Mouse (Mus musculus) liver, embryonic 12.5 days (tissue): ENCODE measurements around the gene Ssr1. TPM values are rescaled to one million over a fixed set of nuclear protein-coding genes. Genes with fewer than 3 reads are reported as not detected.
A peak's percentile ranks its signal among the peaks of the same experiment; 100 is the strongest.

ENCODE experiments used
- ATAC-seq: fragments of 200-750 bp; cut with Nextera tagmentation; 2 replicates; pipeline ENCODE4 v1.8.0; 2017; ENCODE audit warnings: moderate number of reproducible peaks, mild to moderate bottlenecking, moderate library complexity
- H3K27ac ChIP-seq: fragments of 300-500 bp; sonication (generic); 2 replicates; pipeline ENCODE4 v1.5.1; 2016; ENCODE audit warnings: mild to moderate bottlenecking
- H3K27me3 ChIP-seq: fragments of 300-500 bp; sonication (generic); replicated peaks from 2 replicates; pipeline ENCODE4 v1.6.1; 2016; ENCODE audit warnings: mild to moderate bottlenecking, moderate library complexity
- H3K36me3 ChIP-seq: fragments of 300-500 bp; sonication (generic); 2 replicates; pipeline ENCODE4 v1.6.1; 2016; ENCODE audit warnings: mild to moderate bottlenecking, moderate library complexity
- H3K4me1 ChIP-seq: fragments of 300-500 bp; sonication (generic); 2 replicates; pipeline ENCODE4 v1.6.1; 2016
- H3K4me2 ChIP-seq: fragments of 300-500 bp; sonication (generic); 2 replicates; pipeline ENCODE4 v1.6.1; 2016; ENCODE audit warnings: mild to moderate bottlenecking, moderate library complexity
- H3K4me3 ChIP-seq: fragments of 300-500 bp; sonication (generic); 2 replicates; pipeline ENCODE4 v1.5.1; 2016; ENCODE audit warnings: mild to moderate bottlenecking, moderate library complexity
- H3K9ac ChIP-seq: fragments of 300-500 bp; sonication (generic); 2 replicates; pipeline ENCODE4 v1.6.1; 2016; ENCODE audit warnings: mild to moderate bottlenecking, moderate library complexity
- H3K9me3 ChIP-seq: fragments of 300-500 bp; sonication (generic); replicated peaks from 2 replicates; pipeline ENCODE4 v1.6.1; 2016; ENCODE audit warnings: mild to moderate bottlenecking, moderate library complexity
- WGBS: fragments of 180-500 bp; shearing (Covaris S2); methylation state at CpG from one replicate; pipeline ENCODE4 v1.1.7; 2016; ENCODE audit not compliant: insufficient replicate concordance; 5-methylcytosine and 5-hydroxymethylcytosine counted together
- polyA plus RNA-seq: library from polyadenylated mRNA; unstranded; fragments of >200 nt; fragmentation: Nextera tagmentation; extraction: Ambion mirVana; gene quantifications from 2 replicates; pipeline ENCODE4 v1.2.1, GENCODE M21; 2016

The Ssr1 gene
- polyA plus RNA-seq, 1 experiment from 2014 or later, result 103 TPM

- Histone ChIP-seq H3K27ac (peak overlapping the region; percentile 86), H3K9ac (peak overlapping the region; percentile 71), H3K36me3 (no peaks in the 10 kb centered on the region), H3K4me3 (peak overlapping the region; percentile 58), H3K4me1 (peaks cover 79% of the 10 kb centered on the region), H3K9me3 (no peaks in the 10 kb centered on the region), H3K4me2 (peak overlapping the region; percentile 83), H3K27me3 (no peaks in the 10 kb centered on the region)
- WGBS, result 2% methylated on average over 12 of the region's 12 CpGs
- no peak for ATAC-seq
Observed at GRCm38 (mm10) chr13:37963354-37964007, 30.5 kb downstream of the Ssr1 start.

GRCm38 (mm10) chr13:37962541-37962940, 31.5 kb downstream of the Ssr1 start:
- WGBS, result 75% methylated on average over 9 of the region's 9 CpGs
- Histone ChIP-seq H3K27me3 (no peaks in the 10 kb centered on the region), H3K4me1 (peaks cover 86% of the 10 kb centered on the region), H3K4me3 (no peak overlapping the region), H3K9ac (no peak overlapping the region), H3K9me3 (no peaks in the 10 kb centered on the region), H3K4me2 (no peak overlapping the region), H3K36me3 (no peaks in the 10 kb centered on the region), H3K27ac (no peak overlapping the region)
- no peak for ATAC-seq

GRCm38 (mm10) chr13:37959936-37960335, 34.1 kb downstream of the Ssr1 start:
- H3K27ac ChIP-seq, result no peak overlapping the region
- no peak for ATAC-seq
- no peaks in the 10 kb centered on the region for H3K36me3 ChIP-seq
- H3K9ac ChIP-seq, result no peak overlapping the region
- H3K4me3 ChIP-seq, result no peak overlapping the region
- H3K9me3 ChIP-seq, result no peaks in the 10 kb centered on the region
- peaks cover 64% of the 10 kb centered on the region for H3K4me1 ChIP-seq
- no peaks in the 10 kb centered on the region for H3K27me3 ChIP-seq
- H3K4me2 ChIP-seq, result no peak overlapping the region
- 75% methylated on average over 7 of the region's 7 CpGs for WGBS

- Histone ChIP-seq H3K9ac (no peak overlapping the region), H3K27ac (peak overlapping the region; percentile 67), H3K9me3 (no peaks in the 10 kb centered on the region), H3K4me1 (peaks cover 61% of the 10 kb centered on the region), H3K36me3 (no peaks in the 10 kb centered on the region), H3K4me3 (no peak overlapping the region), H3K4me2 (peak overlapping the region; percentile 20; the same call in 1 of the 2 replicates), H3K27me3 (no peaks in the 10 kb centered on the region)
- WGBS, result 52% methylated on average over 15 of the region's 15 CpGs
- no peak for ATAC-seq
Observed at GRCm38 (mm10) chr13:37959239-37959907, 34.6 kb downstream of the Ssr1 start.

GRCm38 (mm10) chr13:37958498-37959238, 35.3 kb downstream of the Ssr1 start:
- H3K4me1 ChIP-seq, result peaks cover 57% of the 10 kb centered on the region
- H3K9ac ChIP-seq, result no peak overlapping the region
- no peak overlapping the region for H3K4me3 ChIP-seq
- no peaks in the 10 kb centered on the region for H3K27me3 ChIP-seq
- no peaks in the 10 kb centered on the region for H3K9me3 ChIP-seq
- H3K4me2 ChIP-seq, result peak overlapping the region; percentile 20; the same call in 1 of the 2 replicates
- peak overlapping the region; percentile 67 for H3K27ac ChIP-seq
- 52% methylated on average over 18 of the region's 18 CpGs for WGBS
- ATAC-seq, result peak; percentile 76
- no peaks in the 10 kb centered on the region for H3K36me3 ChIP-seq

- no peaks in the 10 kb centered on the region for H3K9me3 ChIP-seq
- no peaks in the 10 kb centered on the region for H3K27me3 ChIP-seq
- H3K9ac ChIP-seq, result no peak overlapping the region
- H3K4me2 ChIP-seq, result no peak overlapping the region
- H3K27ac ChIP-seq, result 0 out of 2 replicates have a peak overlapping the region, but pooled peaks have one; percentile 24
- no peak overlapping the region for H3K4me3 ChIP-seq
- 31% methylated on average over 1 of the region's 1 CpGs for WGBS
- H3K4me1 ChIP-seq, result peaks cover 22% of the 10 kb centered on the region
- peaks cover 25% of the 10 kb centered on the region for H3K36me3 ChIP-seq
- no peak for ATAC-seq
Observed at GRCm38 (mm10) chr13:37954318-37954717, 39.7 kb downstream of the Ssr1 start.

GRCm38 (mm10) chr13:37952981-37953380, 41.0 kb downstream of the Ssr1 start:
- H3K9ac ChIP-seq, result no peak overlapping the region
- ATAC-seq, result no peak
- H3K4me1 ChIP-seq, result peaks cover 8% of the 10 kb centered on the region
- H3K4me3 ChIP-seq, result no peak overlapping the region
- 62% methylated on average over 6 of the region's 6 CpGs for WGBS
- no peaks in the 10 kb centered on the region for H3K27me3 ChIP-seq
- no peak overlapping the region for H3K4me2 ChIP-seq
- H3K36me3 ChIP-seq, result peaks cover 39% of the 10 kb centered on the region
- no peak overlapping the region for H3K27ac ChIP-seq
- no peaks in the 10 kb centered on the region for H3K9me3 ChIP-seq

- Histone ChIP-seq H3K4me2 (no peak overlapping the region), H3K4me1 (peaks cover 27% of the 10 kb centered on the region), H3K36me3 (peaks cover 74% of the 10 kb centered on the region), H3K4me3 (no peak overlapping the region), H3K27me3 (no peaks in the 10 kb centered on the region), H3K27ac (no peak overlapping the region), H3K9ac (no peak overlapping the region), H3K9me3 (no peaks in the 10 kb centered on the region)
- WGBS, result 19% methylated on average over 6 of the region's 6 CpGs
- peak; percentile 26; the same call in 1 of the 2 replicates for ATAC-seq
Observed at GRCm38 (mm10) chr13:37946734-37947133, 47.3 kb downstream of the Ssr1 start.

- no peak overlapping the region for H3K27ac ChIP-seq
- no peaks in the 10 kb centered on the region for H3K27me3 ChIP-seq
- no peak for ATAC-seq
- 78% methylated on average over 8 of the region's 8 CpGs for WGBS
- H3K36me3 ChIP-seq, result peaks cover 78% of the 10 kb centered on the region
- H3K4me1 ChIP-seq, result peaks cover 38% of the 10 kb centered on the region
- H3K4me2 ChIP-seq, result no peak overlapping the region
- H3K9ac ChIP-seq, result no peak overlapping the region
- H3K4me3 ChIP-seq, result no peak overlapping the region
- H3K9me3 ChIP-seq, result no peaks in the 10 kb centered on the region
Observed at GRCm38 (mm10) chr13:37945392-37945791, 48.6 kb downstream of the Ssr1 start.

- no peak overlapping the region for H3K27ac ChIP-seq
- H3K27me3 ChIP-seq, result no peaks in the 10 kb centered on the region
- no peak overlapping the region for H3K4me2 ChIP-seq
- no peak for ATAC-seq
- H3K9ac ChIP-seq, result no peak overlapping the region
- peaks cover 71% of the 10 kb centered on the region for H3K36me3 ChIP-seq
- 70% methylated on average over 1 of the region's 1 CpGs for WGBS
- no peak overlapping the region for H3K4me3 ChIP-seq
- H3K9me3 ChIP-seq, result no peaks in the 10 kb centered on the region
- peaks cover 38% of the 10 kb centered on the region for H3K4me1 ChIP-seq
Observed at GRCm38 (mm10) chr13:37944306-37944705, 49.7 kb downstream of the Ssr1 start.

- no peaks in the 10 kb centered on the region for H3K9me3 ChIP-seq
- 82% methylated on average over 3 of the region's 3 CpGs for WGBS
- H3K4me2 ChIP-seq, result no peak overlapping the region
- no peak for ATAC-seq
- no peak overlapping the region for H3K27ac ChIP-seq
- H3K9ac ChIP-seq, result no peak overlapping the region
- H3K4me1 ChIP-seq, result peaks cover 38% of the 10 kb centered on the region
- H3K36me3 ChIP-seq, result peaks cover 65% of the 10 kb centered on the region
- no peaks in the 10 kb centered on the region for H3K27me3 ChIP-seq
- H3K4me3 ChIP-seq, result no peak overlapping the region
Observed at GRCm38 (mm10) chr13:37943466-37943865, 50.6 kb downstream of the Ssr1 start.

- Histone ChIP-seq H3K9me3 (no peaks in the 10 kb centered on the region), H3K4me3 (no peak overlapping the region), H3K36me3 (peaks cover 65% of the 10 kb centered on the region), H3K27ac (peak overlapping the region; percentile 46), H3K4me2 (no peak overlapping the region), H3K4me1 (peaks cover 38% of the 10 kb centered on the region), H3K27me3 (no peaks in the 10 kb centered on the region), H3K9ac (no peak overlapping the region)
- ATAC-seq, result no peak
- 80% methylated on average over 4 of the region's 4 CpGs for WGBS
Observed at GRCm38 (mm10) chr13:37942887-37943331, 51.1 kb downstream of the Ssr1 start.
